ENCODE assay signal across 8 mouse cellular contexts in the genomic region with DNA sequence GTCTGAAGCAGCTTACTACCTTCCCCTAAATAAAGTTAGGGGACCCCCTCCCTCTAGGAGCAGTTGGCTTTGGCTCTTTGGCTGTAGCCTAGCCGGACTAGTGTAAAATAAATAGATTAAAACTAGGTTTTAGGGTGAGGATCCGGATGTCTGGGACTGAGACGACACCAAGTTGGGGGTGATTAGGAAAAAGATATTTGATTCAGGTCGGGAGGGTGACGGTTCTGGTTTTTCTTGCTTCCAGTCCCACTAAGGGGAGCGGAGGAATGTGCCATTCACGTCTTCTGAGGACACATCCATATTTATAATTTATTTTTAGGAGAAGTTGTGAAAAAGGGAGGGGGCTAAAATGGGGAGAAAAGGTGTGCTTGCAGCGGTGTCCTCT.
DNase-seq lines count a peak whose midpoint lies in the region; ATAC-seq and TF ChIP-seq lines count a peak whose summit lies in the region.

No protein-coding gene starts in this region.

- peak overlapping the region; percentile 98 for H3K4me2 ChIP-seq in forebrain, embryonic 14.5 days (ENCODE audit: low read length)
- peak overlapping the region; percentile 99 for H3K4me2 ChIP-seq in liver, embryonic 13.5 days

- no peak for TF ChIP-seq CTCF in E14TG2a.4 (conservative IDR thresholded peaks at IDR 0.05; ENCODE audit: low read length)

- peaks cover 74% of the 10 kb centered on the region for H3K27me3 ChIP-seq in heart, embryonic 10.5 days (ENCODE audit: insufficient read depth, poor library complexity, severe bottlenecking)
- H3K27me3 ChIP-seq in E14TG2a.4 (ENCODE audit: insufficient read depth, low read length): peaks cover 89% of the 10 kb centered on the region
- H3K27me3 ChIP-seq in forebrain, embryonic 14.5 days (replicated peaks; ENCODE audit: control insufficient read depth, insufficient read depth, low read length): peaks cover 24% of the 10 kb centered on the region
- H3K27me3 ChIP-seq in liver, embryonic 13.5 days: peaks cover 41% of the 10 kb centered on the region

- peak overlapping the region; percentile 90; the same call in 1 of the 2 replicates for H3K27ac ChIP-seq in heart, embryonic 10.5 days
- H3K27ac ChIP-seq in forebrain, embryonic 14.5 days (ENCODE audit: low read depth, low read length): no peak overlapping the region
- H3K27ac ChIP-seq in liver, embryonic 13.5 days: no peak overlapping the region

- peaks cover 35% of the 10 kb centered on the region for H3K4me1 ChIP-seq in heart, embryonic 10.5 days
- peaks cover 39% of the 10 kb centered on the region for H3K4me1 ChIP-seq in E14TG2a.4 (replicated peaks; ENCODE audit: low read depth, low read length)
- H3K4me1 ChIP-seq in forebrain, embryonic 14.5 days (ENCODE audit: control insufficient read depth, insufficient read depth, low read length): peaks cover 14% of the 10 kb centered on the region; the same call in 1 of the 2 replicates
- H3K4me1 ChIP-seq in liver, embryonic 13.5 days (replicated peaks): peaks cover 51% of the 10 kb centered on the region

- no peak for DNase-seq in heart, embryonic 10.5 days (ENCODE audit: low spot score)
- DNase-seq in heart, adult 11 months: no peak
- no peak for DNase-seq in forebrain, embryonic 14.5 days (ENCODE audit: low spot score)
- DNase-seq in liver, embryonic 13.5 days: no peak
- DNase-seq in T-cell, adult 2 months (ENCODE audit: low spot score): no peak
- no peak for DNase-seq in natural killer cell, adult 2 months (ENCODE audit: low spot score in 2 of 2)

- H3K9ac ChIP-seq in forebrain, embryonic 14.5 days (ENCODE audit: low read length): peak overlapping the region; percentile 74; the same call in 1 of the 2 replicates
- H3K9ac ChIP-seq in liver, embryonic 13.5 days: peak overlapping the region; percentile 76

- no peak for ATAC-seq in forebrain, embryonic 14.5 days
- ATAC-seq in liver, embryonic 13.5 days (ENCODE audit: low read depth): no peak
- no peak for ATAC-seq in megakaryocyte progenitor cell, adult 5-6 weeks (replicated peaks; ENCODE audit: poor library complexity)

- no peaks in the 10 kb centered on the region for H3K36me3 ChIP-seq in heart, embryonic 10.5 days
- no peaks in the 10 kb centered on the region for H3K36me3 ChIP-seq in E14TG2a.4 (ENCODE audit: insufficient read depth, low read length)
- H3K36me3 ChIP-seq in forebrain, embryonic 14.5 days (ENCODE audit: control insufficient read depth, insufficient read depth, low read length): no peaks in the 10 kb centered on the region
- no peaks in the 10 kb centered on the region for H3K36me3 ChIP-seq in liver, embryonic 13.5 days

- peak overlapping the region; percentile 94 for H3K4me3 ChIP-seq in heart, embryonic 10.5 days
- peak overlapping the region; percentile 85 for H3K4me3 ChIP-seq in E14TG2a.4 (replicated peaks; ENCODE audit: low read length)
- H3K4me3 ChIP-seq in forebrain, embryonic 14.5 days (ENCODE audit: low read depth, low read length): peak overlapping the region; percentile 61
- peak overlapping the region; percentile 73 for H3K4me3 ChIP-seq in liver, embryonic 13.5 days (replicated peaks)

- 11% methylated on average over 8 of the region's 8 CpGs for WGBS in heart, embryonic 10.5 days
- 10% methylated on average over 8 of the region's 8 CpGs for WGBS in forebrain, embryonic 14.5 days
- 4% methylated on average over 8 of the region's 8 CpGs for WGBS in liver, embryonic 13.5 days (ENCODE audit: insufficient replicate concordance)

- H3K9me3 ChIP-seq in heart, embryonic 10.5 days: no peaks in the 10 kb centered on the region
- no peaks in the 10 kb centered on the region for H3K9me3 ChIP-seq in E14TG2a.4 (ENCODE audit: low read length)
- no peaks in the 10 kb centered on the region for H3K9me3 ChIP-seq in forebrain, embryonic 14.5 days (replicated peaks; ENCODE audit: control insufficient read depth, low read length)
- H3K9me3 ChIP-seq in liver, embryonic 13.5 days (replicated peaks): no peaks in the 10 kb centered on the region
